Mouse (Mus musculus): ENCODE data around the gene Ctf2. TPM values are rescaled to one million over a fixed set of nuclear protein-coding genes. Genes with fewer than 3 reads are reported as not detected.

Ctf2 gene
- total and polyA plus RNA-seq, 3 experiments: 0.36 TPM; not detected in 2

- peaks cover 0 to 9% of the 10 kb centered on the region in 2 experiments; a peak in 2 of 4 replicates for H3K4me1 ChIP-seq (ENCODE audit: control insufficient read depth in 1 of 2, insufficient read depth in 2 of 2)
- H3K4me2 ChIP-seq (ENCODE audit: insufficient read depth, low read depth, poor library complexity, severe bottlenecking): no peak overlapping the region
- H3K27me3 ChIP-seq (replicated peaks): no peaks in the 10 kb centered on the region
- TF ChIP-seq HCFC1 (IDR thresholded peaks at IDR 0.05; ENCODE audit: low read depth, low read length) (no peak), RCOR1 (conservative IDR thresholded peaks at IDR 0.05; ENCODE audit: low read depth, low read length) (no peak), JUN (IDR thresholded peaks at IDR 0.05; ENCODE audit: insufficient read depth, low read depth, low read length) (no peak), POLR2A (IDR thresholded peaks at IDR 0.05; ENCODE audit: low read depth, low read length) (no peak), IRF4 (IDR thresholded peaks at IDR 0.05; ENCODE audit: low read depth, low read length) (no peak), EP300 (IDR thresholded peaks at IDR 0.05; ENCODE audit: low read length) (no peak), MXI1 (IDR thresholded peaks at IDR 0.05; ENCODE audit: low read depth, low read length) (no peak), TBP (conservative IDR thresholded peaks at IDR 0.05; ENCODE audit: low read depth, low read length) (no peak), ELF1 (IDR thresholded peaks at IDR 0.05; ENCODE audit: low read depth, low read length) (no peak), ZKSCAN1 (IDR thresholded peaks at IDR 0.05; ENCODE audit: borderline replicate concordance, low read depth, low read length) (no peak), CTCF (conservative IDR thresholded peaks at IDR 0.05 in 1 of 2, IDR thresholded peaks at IDR 0.05 in 1 of 2; ENCODE audit: low read depth in 2 of 2, low read length in 2 of 2) (no peak), PAX5 (IDR thresholded peaks at IDR 0.05; ENCODE audit: low read length) (no peak), NRF1 (IDR thresholded peaks at IDR 0.05; ENCODE audit: low read depth, low read length) (no peak), ZC3H11A (IDR thresholded peaks at IDR 0.05; ENCODE audit: low read depth, low read length) (no peak), MYC (IDR thresholded peaks at IDR 0.05; ENCODE audit: low read depth, low read length) (no peak), E2F4 (IDR thresholded peaks at IDR 0.05; ENCODE audit: insufficient replicate concordance, low read depth, low read length) (no peak), USF1 (IDR thresholded peaks at IDR 0.05; ENCODE audit: low read depth, low read length) (no peak), MEF2A (IDR thresholded peaks at IDR 0.05; ENCODE audit: borderline replicate concordance, low read depth, low read length) (no peak), JUND (conservative IDR thresholded peaks at IDR 0.05; ENCODE audit: low read depth, low read length) (no peak)
- DNase-seq (ENCODE audit: extremely low read depth): no peak
- no peak overlapping the region for H3K9ac ChIP-seq (ENCODE audit: insufficient read depth, low read depth)
- no peak overlapping the region for H3K4me3 ChIP-seq (replicated peaks in 1 of 3; ENCODE audit: low read depth in 2 of 3, low read length in 2 of 3, poor library complexity in 1 of 3)
- no peak overlapping the region for H3K27ac ChIP-seq (ENCODE audit: insufficient read depth, low read depth)
- H3K79me2 ChIP-seq (replicated peaks; ENCODE audit: control insufficient read depth, extremely low read depth, insufficient read depth, poor library complexity, severe bottlenecking): no peaks in the 10 kb centered on the region
- no peaks in the 10 kb centered on the region for H3K9me3 ChIP-seq (replicated peaks; ENCODE audit: low read length)
- dilution Hi-C loops (cut with MboI; ENCODE audit: extremely low pct_ligation_motif_present, extremely low pct_unique_long_range_greater_than_20kb, low sequenced_read_pairs) (no loop called here), in situ Hi-C loops (cut with MboI; ENCODE audit: low pct_ligation_motif_present, low pct_unique_long_range_greater_than_20kb, low sequenced_read_pairs) (loop anchor here (10.0 kb wide), 1 partner anchor 574 kb away; no protein-coding TSS in a partner anchor)
- H3K36me3 ChIP-seq (replicated peaks in 1 of 2; ENCODE audit: control insufficient read depth in 1 of 2, insufficient read depth in 1 of 2, low read length in 1 of 2): peaks cover 0 to 8% of the 10 kb centered on the region in 2 experiments
These were observed 53.2 kb downstream of the Ctf2 start for GRCm38 (mm10) chr7:127678811-127679210.

- no peaks in the 10 kb centered on the region for H3K79me2 ChIP-seq (replicated peaks; ENCODE audit: control insufficient read depth, extremely low read depth, insufficient read depth, poor library complexity, severe bottlenecking)
- TF ChIP-seq MEF2A (IDR thresholded peaks at IDR 0.05; ENCODE audit: borderline replicate concordance, low read depth, low read length) (no peak), JUND (conservative IDR thresholded peaks at IDR 0.05; ENCODE audit: low read depth, low read length) (no peak), UBTF (IDR thresholded peaks at IDR 0.05; ENCODE audit: low read depth, low read length) (no peak), KAT2A (IDR thresholded peaks at IDR 0.05; ENCODE audit: insufficient replicate concordance, low read length) (no peak)
- in situ Hi-C loops (cut with MboI; ENCODE audit: low pct_ligation_motif_present, low pct_unique_long_range_greater_than_20kb, low sequenced_read_pairs) (loop anchor here (10.0 kb wide), 1 partner anchor 573 kb away; no protein-coding TSS in a partner anchor), dilution Hi-C loops (cut with MboI; ENCODE audit: extremely low pct_ligation_motif_present, extremely low pct_unique_long_range_greater_than_20kb, low sequenced_read_pairs) (no loop called here)
- peaks cover 0 to 8% of the 10 kb centered on the region in 2 experiments for H3K36me3 ChIP-seq (replicated peaks in 1 of 2; ENCODE audit: control insufficient read depth in 1 of 2, insufficient read depth in 1 of 2, low read length in 1 of 2)
- H3K9me3 ChIP-seq (replicated peaks; ENCODE audit: low read length): no peaks in the 10 kb centered on the region
- H3K4me2 ChIP-seq (ENCODE audit: insufficient read depth, low read depth, poor library complexity, severe bottlenecking): no peak overlapping the region
- peaks cover 0 to 9% of the 10 kb centered on the region in 2 experiments; a peak in 2 of 4 replicates for H3K4me1 ChIP-seq (ENCODE audit: control insufficient read depth in 1 of 2, insufficient read depth in 2 of 2)
- no peaks in the 10 kb centered on the region for H3K27me3 ChIP-seq (replicated peaks)
- no peak overlapping the region for H3K27ac ChIP-seq (ENCODE audit: insufficient read depth, low read depth)
- no peak overlapping the region for H3K9ac ChIP-seq (ENCODE audit: insufficient read depth, low read depth)
- DNase-seq (ENCODE audit: extremely low read depth): no peak
- no peak overlapping the region for H3K4me3 ChIP-seq (replicated peaks in 1 of 3; ENCODE audit: low read depth in 2 of 3, low read length in 2 of 3, poor library complexity in 1 of 3)
These were observed 54.4 kb downstream of the Ctf2 start for GRCm38 (mm10) chr7:127677609-127678008.

Measured in CH12.LX (cell line).